Mouse (Mus musculus) embryonic facial prominence, embryonic 14.5 days (tissue): ENCODE measurements at regions not wholly inside any gene's neighbourhood (a gene's known extent, or its start where the extent isn't known, plus 50 kb on each side); places are given as distances from the start of the nearest gene placed in this dataset.

Source experiments
- ATAC-seq: fragments of 200-750 bp; cut with Nextera tagmentation; 2 replicates; pipeline ENCODE4 v1.8.0; 2017; ENCODE audit warnings: low read depth, moderate number of reproducible peaks, moderate TSS enrichment
- DNase-seq: peaks from one replicate; pipeline ENCODE4 v3.0.0-alpha.2; 2015; ENCODE audit warnings: low spot score
- H3K27ac ChIP-seq: fragments of 300-500 bp; sonication (generic); replicated peaks from 2 replicates; pipeline ENCODE4 v1.5.1; 2014; ENCODE audit warnings: low read depth, mild to moderate bottlenecking, low read length, moderate library complexity
- H3K27me3 ChIP-seq: fragments of 300-500 bp; sonication (generic); replicated peaks from 2 replicates; pipeline ENCODE4 v1.6.1; 2014; ENCODE audit warnings: low read length; ENCODE audit not compliant: control insufficient read depth, insufficient read depth
- H3K36me3 ChIP-seq: fragments of 300-500 bp; sonication (generic); 2 replicates; pipeline ENCODE4 v1.6.1; 2014; ENCODE audit warnings: low read length, mixed read lengths; ENCODE audit not compliant: control insufficient read depth, insufficient read depth
- H3K4me1 ChIP-seq: fragments of 300-500 bp; sonication (generic); 2 replicates; pipeline ENCODE4 v1.6.1; 2014; ENCODE audit warnings: antibody characterized with exemption, low read length; ENCODE audit not compliant: control insufficient read depth, insufficient read depth
- H3K4me2 ChIP-seq: fragments of 300-500 bp; sonication (generic); 2 replicates; pipeline ENCODE4 v1.6.1; 2014; ENCODE audit warnings: low read depth, mild to moderate bottlenecking, low read length, moderate library complexity, mixed read lengths
- H3K4me3 ChIP-seq: fragments of 300-500 bp; sonication (generic); 2 replicates; pipeline ENCODE4 v1.5.1; 2014; ENCODE audit warnings: low read depth, mild to moderate bottlenecking, low read length
- H3K9ac ChIP-seq: fragments of 300-500 bp; sonication (generic); 2 replicates; pipeline ENCODE4 v1.6.1; 2014; ENCODE audit warnings: low read depth, mild to moderate bottlenecking, low read length, moderate library complexity, mixed read lengths
- H3K9me3 ChIP-seq: fragments of 300-500 bp; sonication (generic); 2 replicates; pipeline ENCODE4 v1.6.1; 2016; ENCODE audit warnings: low read length; ENCODE audit not compliant: control insufficient read depth
- WGBS: fragments of 180-500 bp; shearing (Covaris S2); extraction: QIAGEN DNeasy Blood & Tissue Kit; methylation state at CpG from one replicate; pipeline ENCODE4 v1.1.7; 2014; 5-methylcytosine and 5-hydroxymethylcytosine counted together

- no peaks in the 10 kb centered on the region for H3K9me3 ChIP-seq
Measured at GRCm38 (mm10) chr4:4556126-4556525, 237.0 kb downstream of the Impad1 start.

GRCm38 (mm10) chr4:4550301-4550700 is 242.9 kb downstream of the Impad1 start:
- Histone ChIP-seq H3K4me3 (no peak overlapping the region), H3K27ac (no peak overlapping the region), H3K9me3 (no peaks in the 10 kb centered on the region), H3K4me1 (no peaks in the 10 kb centered on the region), H3K27me3 (no peaks in the 10 kb centered on the region), H3K36me3 (no peaks in the 10 kb centered on the region), H3K9ac (no peak overlapping the region), H3K4me2 (no peak overlapping the region)
- WGBS, result 85% methylated on average over 5 of the region's 5 CpGs
- ATAC-seq (no peak), DNase-seq (no peak)

More at GRCm38 (mm10) chr4:4556126-4556525, 237.0 kb downstream of the Impad1 start:
- Histone ChIP-seq H3K27me3 (no peaks in the 10 kb centered on the region), H3K4me3 (no peak overlapping the region), H3K4me1 (no peaks in the 10 kb centered on the region), H3K27ac (no peak overlapping the region), H3K36me3 (no peaks in the 10 kb centered on the region), H3K4me2 (no peak overlapping the region), H3K9ac (no peak overlapping the region)
- no peak for ATAC-seq
- 74% methylated on average over 12 of the region's 12 CpGs for WGBS
- DNase-seq, result no peak

- no peak for DNase-seq
- H3K27me3 ChIP-seq, result no peaks in the 10 kb centered on the region
Measured at GRCm38 (mm10) chr4:4549893-4550292, 243.3 kb downstream of the Impad1 start.

GRCm38 (mm10) chr4:4537172-4537753 is 255.9 kb downstream of the Impad1 start:
- Histone ChIP-seq H3K4me3 (no peak overlapping the region), H3K27me3 (no peaks in the 10 kb centered on the region), H3K4me1 (no peaks in the 10 kb centered on the region), H3K4me2 (no peak overlapping the region), H3K36me3 (no peaks in the 10 kb centered on the region), H3K9me3 (no peaks in the 10 kb centered on the region), H3K27ac (no peak overlapping the region), H3K9ac (no peak overlapping the region)
- ATAC-seq (no peak), DNase-seq (no peak)
- 82% methylated on average over 2 of the region's 2 CpGs for WGBS

More at GRCm38 (mm10) chr4:4549893-4550292, 243.3 kb downstream of the Impad1 start:
- whole genome bisulfite sequencing, result 82% methylated on average over 4 of the region's 4 CpGs
- no peak overlapping the region for H3K4me2 ChIP-seq
- ATAC-seq, result no peak
- no peak overlapping the region for H3K27ac ChIP-seq
- no peaks in the 10 kb centered on the region for H3K36me3 ChIP-seq
- H3K4me1 ChIP-seq, result no peaks in the 10 kb centered on the region
- H3K4me3 ChIP-seq, result no peak overlapping the region
- no peaks in the 10 kb centered on the region for H3K9me3 ChIP-seq
- H3K9ac ChIP-seq, result no peak overlapping the region

GRCm38 (mm10) chr4:4532196-4532595 is 261.0 kb downstream of the Impad1 start:
- ATAC-seq, result no peak
- H3K27ac ChIP-seq, result no peak overlapping the region
- 63% methylated on average over 4 of the region's 4 CpGs for whole genome bisulfite sequencing
- no peaks in the 10 kb centered on the region for H3K36me3 ChIP-seq
- DNase-seq, result no peak
- no peak overlapping the region for H3K4me2 ChIP-seq
- H3K27me3 ChIP-seq, result no peaks in the 10 kb centered on the region
- H3K9ac ChIP-seq, result no peak overlapping the region
- H3K4me1 ChIP-seq, result no peaks in the 10 kb centered on the region
- no peak overlapping the region for H3K4me3 ChIP-seq
- H3K9me3 ChIP-seq, result no peaks in the 10 kb centered on the region

- Histone ChIP-seq H3K9ac (no peak overlapping the region), H3K4me3 (no peak overlapping the region), H3K27me3 (no peaks in the 10 kb centered on the region), H3K9me3 (no peaks in the 10 kb centered on the region), H3K4me1 (no peaks in the 10 kb centered on the region), H3K4me2 (no peak overlapping the region), H3K27ac (no peak overlapping the region), H3K36me3 (no peaks in the 10 kb centered on the region)
- ATAC-seq, result no peak
- no peak for DNase-seq
- WGBS, result 85% methylated on average over 12 of the region's 12 CpGs
Measured at GRCm38 (mm10) chr4:4528311-4528710, 264.8 kb downstream of the Impad1 start.

GRCm38 (mm10) chr4:4521757-4522156 is 271.4 kb downstream of the Impad1 start:
- Histone ChIP-seq H3K27me3 (no peaks in the 10 kb centered on the region), H3K9ac (no peak overlapping the region), H3K4me2 (no peak overlapping the region), H3K36me3 (no peaks in the 10 kb centered on the region), H3K27ac (no peak overlapping the region), H3K4me3 (no peak overlapping the region), H3K4me1 (no peaks in the 10 kb centered on the region), H3K9me3 (no peaks in the 10 kb centered on the region)
- DNase-seq (no peak), ATAC-seq (no peak)
- WGBS, result 63% methylated on average over 2 of the region's 2 CpGs

- Histone ChIP-seq H3K9ac (no peak overlapping the region), H3K27me3 (no peaks in the 10 kb centered on the region), H3K9me3 (no peaks in the 10 kb centered on the region), H3K4me2 (no peak overlapping the region), H3K36me3 (no peaks in the 10 kb centered on the region), H3K4me3 (no peak overlapping the region), H3K4me1 (no peaks in the 10 kb centered on the region), H3K27ac (no peak overlapping the region)
- ATAC-seq (no peak), DNase-seq (no peak)
- WGBS, result 74% methylated on average over 2 of the region's 2 CpGs
Measured at GRCm38 (mm10) chr4:4518741-4519140, 274.4 kb downstream of the Impad1 start.

- no peaks in the 10 kb centered on the region for H3K9me3 ChIP-seq
- no peak overlapping the region for H3K4me3 ChIP-seq
- no peak for ATAC-seq
- no peaks in the 10 kb centered on the region for H3K27me3 ChIP-seq
- H3K9ac ChIP-seq, result no peak overlapping the region
- H3K36me3 ChIP-seq, result no peaks in the 10 kb centered on the region
- no peaks in the 10 kb centered on the region for H3K4me1 ChIP-seq
- H3K27ac ChIP-seq, result no peak overlapping the region
- H3K4me2 ChIP-seq, result no peak overlapping the region
- no peak for DNase-seq
Measured at GRCm38 (mm10) chr4:4513351-4513750, 279.8 kb downstream of the Impad1 start.
